Mouse (Mus musculus): Measurements from ENCODE around the gene Agt. TPM values are rescaled to one million over a fixed set of nuclear protein-coding genes. Genes with fewer than 3 reads are reported as not detected.

Gene Agt
- polyA plus RNA-seq, 1 experiment from 2014 or later = 121 TPM

DNA sequence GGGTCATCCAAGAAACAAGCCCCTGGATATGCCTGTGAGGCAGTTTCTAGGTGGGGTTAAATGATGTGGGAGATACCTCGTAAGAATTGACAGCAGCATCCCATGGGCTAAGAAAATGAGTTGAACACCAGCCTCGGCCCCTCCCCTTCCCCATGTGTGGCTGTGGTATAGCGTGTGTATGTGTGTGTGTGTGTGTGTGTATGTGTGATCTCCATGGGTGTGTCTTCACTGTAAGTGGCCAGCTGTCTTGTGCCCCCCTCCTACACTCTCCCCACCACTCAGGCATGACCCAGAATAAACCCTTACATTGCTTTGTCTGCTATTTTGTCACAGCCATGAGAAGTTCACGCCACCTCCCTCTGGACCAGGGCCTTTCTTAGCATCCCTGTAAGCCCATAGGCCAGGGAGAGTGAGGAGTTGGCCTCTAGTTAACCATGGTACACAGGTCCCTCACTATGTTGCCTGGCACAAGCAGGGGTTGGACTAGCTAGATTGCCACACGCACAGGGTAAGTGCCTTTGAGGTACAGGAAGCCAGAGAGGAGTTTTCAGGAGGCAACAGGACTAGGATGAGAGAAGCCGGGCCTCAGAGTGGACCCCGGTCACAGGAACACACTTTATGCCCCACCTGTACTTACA, 14.3 kb downstream of the Agt start:
- ATAC-seq = no peak
- POLR2A ChIA-PET = interaction anchor here (1.0 to 1.1 kb wide), 2 partner anchors 9 to 14 kb away, joined by 3 read pairs; partner anchors contain the start of gene Agt
- no peaks in the 10 kb centered on the region for H3K27me3 ChIP-seq
- CTCF ChIA-PET = no interaction called here
- DNase-seq (ENCODE audit: low read depth, low spot score) = no peak
- in situ Hi-C loops (cut with MboI; ENCODE audit: low pct_unique_long_range_greater_than_20kb) = no loop called here
- TF ChIP-seq CTCF (IDR thresholded peaks at IDR 0.05) = no peak

DNA sequence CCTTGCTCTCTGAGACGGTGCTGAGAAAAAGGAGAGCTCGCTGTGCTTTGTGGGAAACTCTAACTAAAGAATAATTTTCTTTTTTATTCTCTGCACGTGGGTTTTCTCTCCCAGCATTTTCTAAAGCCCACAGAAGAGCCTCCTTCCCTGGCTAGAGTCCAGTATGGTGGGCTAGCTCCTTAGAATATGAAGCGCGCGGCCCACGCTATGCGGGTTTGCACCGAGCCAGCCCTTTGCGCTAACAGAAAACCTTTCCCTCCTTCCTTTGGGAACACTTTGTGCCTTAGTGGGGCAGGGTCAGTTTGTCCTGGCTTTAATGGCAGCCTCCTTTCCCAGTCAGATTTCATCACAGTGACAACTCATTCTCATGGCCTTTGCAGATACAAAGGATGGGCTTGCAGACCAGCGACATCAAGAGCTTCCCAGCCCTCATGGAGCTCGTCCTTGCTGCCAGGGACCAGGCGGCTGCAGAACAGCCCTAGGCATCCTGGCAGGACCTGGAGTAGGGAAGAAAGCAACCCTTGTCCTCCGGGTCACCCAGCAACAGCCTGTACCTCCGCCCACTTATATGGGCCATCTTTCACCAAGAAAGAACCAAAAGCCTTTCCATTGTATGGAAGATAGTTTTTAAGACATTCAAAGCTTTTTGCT, 18.4 kb downstream of the Agt start:
- ChIA-PET POLR2A (no interaction called here), CTCF (interaction anchor here (0.7 kb wide), 1 partner anchor 9 kb away, joined by 3 read pairs; no protein-coding TSS in a partner anchor)
- ATAC-seq (no peak), DNase-seq (ENCODE audit: low read depth, low spot score) (no peak)
- TF ChIP-seq CTCF (IDR thresholded peaks at IDR 0.05) = no peak
- in situ Hi-C loops (cut with MboI; ENCODE audit: low pct_unique_long_range_greater_than_20kb) = no loop called here
- H3K27me3 ChIP-seq = no peaks in the 10 kb centered on the region

- in situ Hi-C loops (cut with MboI; ENCODE audit: low pct_unique_long_range_greater_than_20kb) = no loop called here
- no peak for TF ChIP-seq CTCF (IDR thresholded peaks at IDR 0.05)
- no peaks in the 10 kb centered on the region for H3K27me3 ChIP-seq
- no peak for DNase-seq (ENCODE audit: low read depth, low spot score)
- ChIA-PET POLR2A (interaction anchor here (0.9 kb wide), 1 partner anchor 21 kb away, joined by 3 read pairs; no protein-coding TSS in a partner anchor), CTCF (interaction anchor here (0.9 to 1.3 kb wide), 2 partner anchors 25 to 144 kb away, joined by 3 read pairs; no protein-coding TSS in a partner anchor)
- ATAC-seq = no peak
Measured at GRCm38 (mm10) chr8:124548187-124548586, 21.3 kb downstream of the Agt start.

- POLR2A ChIA-PET = interaction anchor here (0.9 kb wide), 1 partner anchor 22 kb away, joined by 3 read pairs; no protein-coding TSS in a partner anchor
- CTCF ChIA-PET = interaction anchor here (1.0 to 1.4 kb wide), 2 partner anchors 52 to 62 kb away, joined by 3 to 6 read pairs; no protein-coding TSS in a partner anchor
- no peak for ATAC-seq
- DNase-seq (ENCODE audit: low read depth, low spot score) = no peak
- in situ Hi-C loops (cut with MboI; ENCODE audit: low pct_unique_long_range_greater_than_20kb) = no loop called here
- H3K27me3 ChIP-seq = no peaks in the 10 kb centered on the region
- TF ChIP-seq CTCF (IDR thresholded peaks at IDR 0.05) = no peak
Measured at GRCm38 (mm10) chr8:124547269-124547668, 22.2 kb downstream of the Agt start.

- no peak for ATAC-seq
- POLR2A ChIA-PET = interaction anchor here (0.6 to 1.2 kb wide), 2 partner anchors 9 to 25 kb away, joined by 3 to 4 read pairs; no protein-coding TSS in a partner anchor
- DNase-seq (ENCODE audit: low read depth, low spot score) = no peak
- no peaks in the 10 kb centered on the region for H3K27me3 ChIP-seq
- TF ChIP-seq CTCF (IDR thresholded peaks at IDR 0.05) = no peak
- CTCF ChIA-PET = interaction anchor here (1.0 to 1.4 kb wide), 2 partner anchors 52 to 62 kb away, joined by 3 to 6 read pairs; no protein-coding TSS in a partner anchor
- in situ Hi-C loops (cut with MboI; ENCODE audit: low pct_unique_long_range_greater_than_20kb) = no loop called here
Measured at GRCm38 (mm10) chr8:124546815-124547214, 22.7 kb downstream of the Agt start.

GRCm38 (mm10) chr8:124546371-124546770, 23.1 kb downstream of the Agt start:
- ATAC-seq = no peak
- in situ Hi-C loops (cut with MboI; ENCODE audit: low pct_unique_long_range_greater_than_20kb) = no loop called here
- no peak for TF ChIP-seq CTCF (IDR thresholded peaks at IDR 0.05)
- no peak for DNase-seq (ENCODE audit: low read depth, low spot score)
- ChIA-PET CTCF (interaction anchor here (1.0 to 1.4 kb wide), 2 partner anchors 51 to 63 kb away, joined by 3 to 6 read pairs; no protein-coding TSS in a partner anchor), POLR2A (interaction anchor here (0.6 to 1.2 kb wide), 2 partner anchors 10 to 25 kb away, joined by 3 to 4 read pairs; no protein-coding TSS in a partner anchor)
- no peaks in the 10 kb centered on the region for H3K27me3 ChIP-seq

GRCm38 (mm10) chr8:124543272-124543671, 26.2 kb downstream of the Agt start:
- POLR2A ChIA-PET = no interaction called here
- CTCF ChIA-PET = interaction anchor here (1.6 kb wide), 1 partner anchor 65 kb away, joined by 3 read pairs; no protein-coding TSS in a partner anchor
- in situ Hi-C loops (cut with MboI; ENCODE audit: low pct_unique_long_range_greater_than_20kb) = no loop called here
- TF ChIP-seq CTCF (IDR thresholded peaks at IDR 0.05) = no peak
- no peak for DNase-seq (ENCODE audit: low read depth, low spot score)
- no peaks in the 10 kb centered on the region for H3K27me3 ChIP-seq
- no peak for ATAC-seq

DNA sequence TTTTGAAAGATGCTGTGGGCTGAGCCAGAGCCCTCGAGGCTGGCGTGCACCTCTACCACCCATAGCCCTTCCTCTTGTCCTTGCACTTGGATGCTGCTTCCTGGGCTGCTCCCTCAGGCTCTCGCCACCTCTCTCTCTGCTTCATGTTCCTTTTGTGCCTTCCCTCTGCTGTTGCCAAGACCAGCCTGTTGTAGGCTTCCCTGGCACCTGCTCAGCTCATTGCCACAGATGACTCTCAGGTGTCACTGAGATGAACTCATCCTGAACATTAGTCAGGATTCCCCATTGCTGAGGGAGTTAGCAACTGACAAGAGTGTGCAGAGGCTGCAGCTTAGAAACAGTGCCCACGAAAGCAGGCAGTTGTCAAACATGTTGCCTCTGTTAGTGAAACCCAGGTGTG, 27.5 kb downstream of the Agt start:
- TF ChIP-seq CTCF (IDR thresholded peaks at IDR 0.05) = no peak
- H3K27me3 ChIP-seq = no peaks in the 10 kb centered on the region
- ATAC-seq (no peak), DNase-seq (ENCODE audit: low read depth, low spot score) (no peak)
- in situ Hi-C loops (cut with MboI; ENCODE audit: low pct_unique_long_range_greater_than_20kb) = no loop called here
- ChIA-PET CTCF (interaction anchor here (1.6 kb wide), 1 partner anchor 66 kb away, joined by 3 read pairs; no protein-coding TSS in a partner anchor), POLR2A (no interaction called here)

DNA sequence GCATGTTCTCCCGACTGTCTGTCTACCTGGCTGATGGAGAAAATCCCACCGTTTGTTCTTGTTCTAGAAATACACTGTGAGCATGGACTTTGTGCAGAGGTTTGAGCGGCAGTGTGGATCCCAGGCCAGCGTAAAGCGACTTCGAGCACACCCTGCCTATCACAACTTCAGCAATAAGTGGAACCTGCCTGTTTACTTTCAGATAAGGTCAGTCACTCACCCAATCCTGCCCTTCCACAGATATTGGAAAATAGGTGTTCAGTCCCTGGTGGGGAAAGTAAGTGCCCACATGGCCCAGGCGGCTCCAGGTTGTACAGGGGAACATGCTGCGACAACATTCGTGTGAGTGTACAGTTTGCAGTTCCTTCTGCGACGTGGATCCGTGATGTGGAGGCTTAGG, 28.6 kb downstream of the Agt start:
- in situ Hi-C loops (cut with MboI; ENCODE audit: low pct_unique_long_range_greater_than_20kb) = no loop called here
- CTCF ChIA-PET = no interaction called here
- no peaks in the 10 kb centered on the region for H3K27me3 ChIP-seq
- TF ChIP-seq CTCF (IDR thresholded peaks at IDR 0.05) = no peak
- ATAC-seq = no peak
- POLR2A ChIA-PET = no interaction called here
- DNase-seq (ENCODE audit: low read depth, low spot score) = no peak

GRCm38 (mm10) chr8:124535451-124535850, 34.1 kb downstream of the Agt start:
- in situ Hi-C loops (cut with MboI; ENCODE audit: low pct_unique_long_range_greater_than_20kb) = no loop called here
- no peak for TF ChIP-seq CTCF (IDR thresholded peaks at IDR 0.05)
- DNase-seq (ENCODE audit: low read depth, low spot score) (no peak), ATAC-seq (no peak)
- H3K27me3 ChIP-seq = no peaks in the 10 kb centered on the region
- ChIA-PET POLR2A (no interaction called here), CTCF (no interaction called here)

- no peak for TF ChIP-seq CTCF (IDR thresholded peaks at IDR 0.05)
- ATAC-seq = no peak
- no peaks in the 10 kb centered on the region for H3K27me3 ChIP-seq
- ChIA-PET CTCF (no interaction called here), POLR2A (no interaction called here)
- in situ Hi-C loops (cut with MboI; ENCODE audit: low pct_unique_long_range_greater_than_20kb) = no loop called here
- DNase-seq (ENCODE audit: low read depth, low spot score) = no peak
Measured at GRCm38 (mm10) chr8:124532626-124533025, 36.9 kb downstream of the Agt start.
